Mouse (Mus musculus): ENCODE results near the gene B3gnt9. TPM values are rescaled to one million over a fixed set of nuclear protein-coding genes. Genes with fewer than 3 reads are reported as not detected.

The B3gnt9 gene
- total and polyA plus RNA-seq, 3 experiments, result 0.57 to 4.1 (median 0.66) TPM

- TF ChIP-seq ELF1 (IDR thresholded peaks at IDR 0.05; ENCODE audit: low read depth, low read length) (peak; percentile 55; the same call in 1 of the 2 replicates), GABPA (IDR thresholded peaks at IDR 0.05; ENCODE audit: insufficient replicate concordance, low read depth, low read length) (peak; percentile 16; the same call in 1 of the 2 replicates), EP300 (IDR thresholded peaks at IDR 0.05; ENCODE audit: low read length) (no peak), ZKSCAN1 (IDR thresholded peaks at IDR 0.05; ENCODE audit: borderline replicate concordance, low read depth, low read length) (no peak), PAX5 (IDR thresholded peaks at IDR 0.05; ENCODE audit: low read length) (no peak), SMC3 (IDR thresholded peaks at IDR 0.05; ENCODE audit: low read depth, low read length) (peak; percentile 16), RCOR1 (conservative IDR thresholded peaks at IDR 0.05; ENCODE audit: low read depth, low read length) (no peak), POLR2A (IDR thresholded peaks at IDR 0.05; ENCODE audit: low read depth, low read length) (peak; percentile 99), ZMIZ1 (IDR thresholded peaks at IDR 0.05; ENCODE audit: low read depth, low read length) (peak; percentile 81), CHD2 (IDR thresholded peaks at IDR 0.05; ENCODE audit: low read length) (no peak), POLR2AphosphoS2 (IDR thresholded peaks at IDR 0.05; ENCODE audit: low read depth, low read length) (peak; percentile 94; the same call in 1 of the 2 replicates), TCF12 (IDR thresholded peaks at IDR 0.05; ENCODE audit: low read depth, low read length) (peak; percentile 92), CTCF (conservative IDR thresholded peaks at IDR 0.05 in 1 of 2, IDR thresholded peaks at IDR 0.05 in 1 of 2; ENCODE audit: low read depth in 2 of 2, low read length in 2 of 2) (no peak)
These were observed 30.3 kb downstream of the B3gnt9 start, which contains the start of gene D230025D16Rik (continued) for GRCm38 (mm10) chr8:105224413-105225271.

GRCm38 (mm10) chr8:105223850-105224249 lies 31.1 kb downstream of the B3gnt9 start:
- dilution Hi-C loops (cut with MboI; ENCODE audit: extremely low pct_ligation_motif_present, extremely low pct_unique_long_range_greater_than_20kb, low sequenced_read_pairs) (no loop called here), in situ Hi-C loops (cut with MboI; ENCODE audit: low pct_ligation_motif_present, low pct_unique_long_range_greater_than_20kb, low sequenced_read_pairs) (no loop called here)
- Histone ChIP-seq H3K36me3 (replicated peaks in 1 of 2; ENCODE audit: control insufficient read depth in 1 of 2, insufficient read depth in 1 of 2, low read length in 1 of 2) (peaks cover 0 to 9% of the 10 kb centered on the region in 2 experiments), H3K79me2 (replicated peaks; ENCODE audit: control insufficient read depth, extremely low read depth, insufficient read depth, poor library complexity, severe bottlenecking) (peaks cover 18% of the 10 kb centered on the region), H3K4me1 (ENCODE audit: control insufficient read depth in 1 of 2, insufficient read depth in 2 of 2) (peaks cover 3 to 20% of the 10 kb centered on the region in 2 experiments; a peak in 3 of 4 replicates), H3K27ac (ENCODE audit: insufficient read depth, low read depth) (no peak overlapping the region), H3K4me3 (replicated peaks in 1 of 3; ENCODE audit: low read depth in 2 of 3, low read length in 2 of 3, poor library complexity in 1 of 3) (no peak overlapping the region), H3K27me3 (replicated peaks) (no peaks in the 10 kb centered on the region), H3K9me3 (replicated peaks; ENCODE audit: low read length) (no peaks in the 10 kb centered on the region), H3K4me2 (ENCODE audit: insufficient read depth, low read depth, poor library complexity, severe bottlenecking) (no peak overlapping the region), H3K9ac (ENCODE audit: insufficient read depth, low read depth) (no peak overlapping the region)
- TF ChIP-seq UBTF (IDR thresholded peaks at IDR 0.05; ENCODE audit: low read depth, low read length) (no peak), GABPA (IDR thresholded peaks at IDR 0.05; ENCODE audit: insufficient replicate concordance, low read depth, low read length) (no peak), ETS1 (conservative IDR thresholded peaks at IDR 0.05; ENCODE audit: low read depth, low read length) (no peak), CHD2 (IDR thresholded peaks at IDR 0.05; ENCODE audit: low read length) (no peak), JUND (conservative IDR thresholded peaks at IDR 0.05; ENCODE audit: low read depth, low read length) (no peak), HCFC1 (IDR thresholded peaks at IDR 0.05; ENCODE audit: low read depth, low read length) (no peak), ZC3H11A (IDR thresholded peaks at IDR 0.05; ENCODE audit: low read depth, low read length) (no peak), MXI1 (IDR thresholded peaks at IDR 0.05; ENCODE audit: low read depth, low read length) (no peak), SIN3A (IDR thresholded peaks at IDR 0.05; ENCODE audit: low read length) (no peak), RCOR1 (conservative IDR thresholded peaks at IDR 0.05; ENCODE audit: low read depth, low read length) (no peak), ZKSCAN1 (IDR thresholded peaks at IDR 0.05; ENCODE audit: borderline replicate concordance, low read depth, low read length) (no peak), MEF2A (IDR thresholded peaks at IDR 0.05; ENCODE audit: borderline replicate concordance, low read depth, low read length) (no peak), KAT2A (IDR thresholded peaks at IDR 0.05; ENCODE audit: insufficient replicate concordance, low read length) (no peak), NRF1 (IDR thresholded peaks at IDR 0.05; ENCODE audit: low read depth, low read length) (no peak), JUN (IDR thresholded peaks at IDR 0.05; ENCODE audit: insufficient read depth, low read depth, low read length) (no peak), CHD1 (IDR thresholded peaks at IDR 0.05; ENCODE audit: low read depth, low read length) (no peak), TCF12 (IDR thresholded peaks at IDR 0.05; ENCODE audit: low read depth, low read length) (no peak), NELFE (IDR thresholded peaks at IDR 0.05; ENCODE audit: low read depth, low read length) (no peak)
- no peak for DNase-seq (ENCODE audit: extremely low read depth)
